Mouse (Mus musculus): ENCODE data around the gene Ccdc74a.
"Not testable (repeated sequence)": the region's sequence is repeated elsewhere in the genome, so short reads cannot be mapped to it uniquely, and the experiment has no call there.

Ccdc74a gene

DNA sequence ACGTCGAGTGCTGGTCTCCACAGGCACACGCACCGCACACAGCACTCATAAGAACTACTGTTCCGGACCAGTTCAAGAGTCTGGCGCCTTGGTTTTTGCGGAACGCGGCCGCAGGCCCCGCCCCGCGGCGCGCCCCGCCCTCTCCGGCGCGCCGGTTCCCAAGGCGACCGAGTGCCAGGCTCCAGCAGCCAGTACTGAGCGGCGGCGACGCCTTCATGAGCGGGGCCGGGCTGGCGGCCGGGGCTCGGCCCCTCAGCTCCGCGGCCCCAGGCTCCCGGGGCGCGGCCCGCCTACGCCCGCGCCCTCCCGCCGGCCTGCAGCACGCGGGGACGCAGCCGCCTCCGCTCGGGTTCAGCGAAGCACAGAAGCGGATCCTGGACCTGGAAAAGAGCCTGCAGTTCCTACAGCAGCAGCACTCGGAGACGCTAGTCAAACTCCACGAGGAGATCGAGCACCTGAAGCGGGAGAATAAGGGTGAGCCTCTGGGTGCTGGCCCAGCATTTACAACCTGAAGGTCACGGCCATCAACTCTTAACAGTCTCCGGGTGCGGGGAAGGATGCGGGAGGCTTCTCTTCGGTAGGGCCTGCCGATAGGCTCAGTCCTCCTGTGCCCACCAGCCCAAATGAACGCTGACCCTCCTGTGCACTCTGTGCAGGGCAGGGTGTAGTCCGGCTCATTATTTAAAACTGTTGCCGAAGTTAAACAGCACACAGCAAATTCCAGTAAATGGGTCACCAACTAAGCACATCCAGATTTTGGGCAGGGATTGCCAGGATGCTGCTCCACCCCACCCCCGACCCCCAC, at the start of gene Ccdc74a:
Gene Ccdc74a (plus strand): TSS at position 161 of the 805 bp plus-strand sequence.
- DNase-seq (ENCODE audit: low spot score in 2 of 2), result peak; percentile 77 to 88

DNA sequence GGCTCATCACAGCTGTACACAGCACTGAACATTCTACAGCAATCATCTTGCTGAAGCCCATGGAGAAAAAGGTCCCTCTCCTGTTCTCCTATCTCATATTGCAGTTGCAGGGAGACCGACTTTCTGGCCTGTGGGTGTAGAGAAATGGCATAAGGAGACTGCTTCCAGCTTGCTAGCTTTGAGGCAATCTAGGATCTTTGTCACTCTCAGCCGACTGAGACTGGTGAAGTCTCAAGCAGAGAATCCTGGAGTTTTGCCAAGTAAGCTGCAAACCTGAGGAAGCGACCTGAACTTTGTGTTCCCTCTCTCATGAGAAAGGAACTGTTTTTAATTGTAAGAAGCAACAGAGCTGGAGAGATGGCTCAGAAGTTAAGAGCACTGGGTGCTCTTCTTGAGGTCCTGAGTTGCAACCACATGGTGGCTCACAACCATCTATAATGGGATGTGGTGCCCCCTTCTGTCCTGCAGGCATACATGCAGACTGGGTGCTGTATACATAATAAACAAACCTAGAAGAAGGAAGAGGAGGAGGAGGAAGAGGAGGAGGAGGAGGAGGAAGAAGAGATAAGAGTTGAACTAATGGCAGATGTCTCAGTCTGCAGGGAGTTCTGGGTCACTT, 45.2 kb upstream of the Ccdc74a start:
- DNase-seq (ENCODE audit: low spot score in 2 of 2), result no peak

DNA sequence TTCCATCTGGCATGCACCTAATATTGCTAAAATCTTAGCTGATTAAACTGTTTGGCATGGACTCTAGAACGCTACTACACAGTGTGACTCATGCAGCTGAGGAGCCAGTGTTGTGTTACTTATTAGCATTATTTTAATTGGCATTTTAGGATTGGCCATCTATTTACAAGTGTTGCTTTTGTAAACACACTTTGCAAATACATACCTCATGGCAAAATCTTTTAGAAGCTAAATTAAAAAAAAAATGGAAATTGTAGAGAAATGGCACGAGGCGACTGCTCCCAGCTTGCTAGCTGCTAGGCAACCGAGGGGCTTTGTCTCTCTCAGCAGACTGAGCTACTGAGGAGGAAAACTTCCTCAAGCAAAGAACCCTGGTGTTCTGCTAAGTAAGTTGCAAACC, 41.3 kb upstream of the Ccdc74a start:
- DNase-seq (ENCODE audit: low spot score in 2 of 2), result no peak

- DNase-seq (ENCODE audit: low spot score in 2 of 2), result no peak
Observed at GRCm38 (mm10) chr16:17605684-17606083, 40.6 kb upstream of the Ccdc74a start.

- DNase-seq (ENCODE audit: low spot score in 2 of 2), result no peak
Observed at GRCm38 (mm10) chr16:17611383-17611782, 34.9 kb upstream of the Ccdc74a start.

DNA sequence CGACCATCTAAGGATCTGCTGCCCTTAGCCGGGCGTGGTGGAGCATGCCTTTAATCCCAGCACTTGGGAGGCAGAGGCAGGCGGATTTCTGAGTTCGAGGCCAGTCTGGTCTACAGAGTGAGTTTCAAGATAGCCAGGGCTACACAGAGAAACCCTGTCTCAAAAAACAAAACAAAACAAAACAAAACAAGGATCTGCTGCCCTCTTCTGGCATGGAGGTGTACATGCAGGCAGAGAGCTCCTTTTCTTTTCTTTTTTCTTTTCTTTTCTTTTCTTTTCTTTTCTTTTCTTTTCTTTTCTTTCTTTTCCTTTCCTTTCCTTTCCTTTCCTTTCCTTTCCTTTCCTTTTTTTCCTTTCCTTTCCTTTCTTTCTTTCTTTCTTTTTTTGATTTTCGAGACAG, 31.5 kb upstream of the Ccdc74a start:
- DNase-seq (ENCODE audit: low spot score in 2 of 2), result not testable (repeated sequence)

DNA sequence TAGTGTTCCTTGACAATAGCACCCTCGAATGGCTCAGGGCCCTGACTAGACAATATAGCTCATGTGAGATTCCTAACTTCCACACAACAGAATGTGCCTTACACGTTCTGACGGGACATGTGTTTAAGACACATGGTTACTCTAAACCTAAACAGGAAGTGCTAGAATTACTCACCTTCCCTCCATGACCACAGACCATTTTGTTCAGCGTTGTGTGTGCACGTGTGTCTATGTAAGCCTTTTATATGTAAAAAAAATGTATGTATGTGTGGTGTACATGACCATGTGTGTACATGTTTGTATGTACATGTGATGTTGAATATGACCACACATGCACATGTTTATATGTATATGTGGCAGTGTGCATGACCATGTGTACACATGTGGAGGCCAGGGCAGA, 30.1 kb upstream of the Ccdc74a start:
- DNase-seq (ENCODE audit: low spot score in 2 of 2), result no peak

GRCm38 (mm10) chr16:17617922-17618565, 28.2 kb upstream of the Ccdc74a start:
- no peak for DNase-seq (ENCODE audit: low spot score in 2 of 2)

DNA sequence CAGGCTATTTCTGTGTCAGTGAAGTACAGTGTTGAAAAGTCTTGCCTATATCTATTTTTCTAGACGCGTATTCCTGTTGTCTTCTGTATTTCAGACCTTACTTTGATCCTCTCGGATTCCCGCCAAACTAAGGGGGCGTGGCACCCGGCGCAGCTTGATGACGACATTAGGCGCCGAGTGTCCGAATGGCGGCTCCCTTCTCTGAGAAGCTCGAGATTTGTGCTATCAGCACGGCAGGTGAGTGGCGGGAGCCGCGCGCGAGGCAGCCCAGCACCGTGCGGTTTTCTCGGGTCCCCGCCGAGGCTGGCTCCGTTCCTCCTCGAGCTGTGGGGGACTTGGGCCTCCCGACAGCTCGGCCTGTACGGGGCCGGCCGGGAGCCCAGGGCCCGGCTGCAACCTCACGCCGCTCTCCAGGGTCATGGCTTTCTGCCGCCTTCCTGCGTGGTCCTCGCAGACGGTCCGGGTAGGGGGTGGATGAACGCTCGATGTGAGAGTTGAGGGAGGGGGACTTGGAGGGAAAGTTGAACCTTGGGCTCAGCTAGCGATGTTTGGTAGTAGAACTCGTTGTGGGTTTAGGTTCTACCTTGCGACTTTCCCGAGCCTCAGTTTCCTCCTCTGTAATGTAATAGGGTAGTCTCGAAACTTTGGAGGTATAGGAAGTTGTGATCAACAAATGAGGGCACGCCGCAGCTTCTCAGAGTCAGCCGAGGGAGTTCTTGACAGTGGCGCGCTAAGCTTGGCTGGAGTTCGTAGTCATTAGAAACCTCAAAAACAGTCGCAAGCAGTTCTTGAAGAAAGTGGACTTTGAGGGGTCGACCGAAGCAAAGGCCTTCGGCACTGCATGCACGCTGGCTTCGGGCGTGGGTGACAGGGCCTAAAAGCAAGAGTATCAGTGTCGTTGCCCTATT, 26.8 kb upstream of the Ccdc74a start, which contains the start of gene Smpd4:
Gene Smpd4 (plus strand): TSS at position 157 of the 908 bp plus-strand sequence.
- DNase-seq (ENCODE audit: low spot score in 2 of 2), result peak; percentile 61 to 85

DNA sequence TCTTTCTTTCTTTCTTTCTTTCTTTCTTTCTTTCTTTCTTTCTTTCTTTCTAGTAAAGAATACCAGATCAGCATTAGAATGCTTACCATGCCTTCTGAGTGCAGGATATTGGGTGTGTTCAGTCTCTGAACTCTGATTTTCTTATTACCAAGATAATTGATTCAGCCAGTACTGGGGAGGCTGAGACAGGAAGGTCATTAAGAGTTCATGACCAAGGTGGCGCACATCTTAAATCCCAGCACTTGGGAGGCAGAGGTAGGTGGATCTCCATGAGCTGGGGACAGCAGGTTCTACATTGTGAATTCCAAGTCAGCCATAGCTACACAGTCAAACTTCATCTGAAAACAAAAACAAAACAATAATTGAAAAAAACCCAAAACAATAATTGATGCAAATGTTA, 24.3 kb upstream of the Ccdc74a start:
- DNase-seq (ENCODE audit: low spot score in 2 of 2), result no peak

GRCm38 (mm10) chr16:17625488-17626268, 20.6 kb upstream of the Ccdc74a start:
- DNase-seq (ENCODE audit: low spot score in 2 of 2), result no peak

DNA sequence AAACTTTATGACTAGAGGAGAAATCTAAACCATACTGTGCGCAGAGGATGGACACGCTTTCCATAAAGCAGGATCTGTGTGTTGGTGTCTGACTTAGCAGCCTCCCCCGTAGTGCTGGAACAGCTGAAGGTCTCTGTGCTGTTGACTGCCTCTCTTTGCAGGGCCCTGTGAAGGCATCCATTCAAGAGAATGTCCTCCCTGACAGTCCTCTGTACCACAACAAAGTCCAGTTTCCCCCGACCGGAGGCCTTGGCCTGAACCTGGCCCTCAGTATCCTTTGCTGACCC, 20.1 kb upstream of the Ccdc74a start:
- no peak for DNase-seq (ENCODE audit: low spot score in 2 of 2)

GRCm38 (mm10) chr16:17632580-17632979, 13.7 kb upstream of the Ccdc74a start:
- DNase-seq (ENCODE audit: low spot score in 2 of 2), result no peak

DNA sequence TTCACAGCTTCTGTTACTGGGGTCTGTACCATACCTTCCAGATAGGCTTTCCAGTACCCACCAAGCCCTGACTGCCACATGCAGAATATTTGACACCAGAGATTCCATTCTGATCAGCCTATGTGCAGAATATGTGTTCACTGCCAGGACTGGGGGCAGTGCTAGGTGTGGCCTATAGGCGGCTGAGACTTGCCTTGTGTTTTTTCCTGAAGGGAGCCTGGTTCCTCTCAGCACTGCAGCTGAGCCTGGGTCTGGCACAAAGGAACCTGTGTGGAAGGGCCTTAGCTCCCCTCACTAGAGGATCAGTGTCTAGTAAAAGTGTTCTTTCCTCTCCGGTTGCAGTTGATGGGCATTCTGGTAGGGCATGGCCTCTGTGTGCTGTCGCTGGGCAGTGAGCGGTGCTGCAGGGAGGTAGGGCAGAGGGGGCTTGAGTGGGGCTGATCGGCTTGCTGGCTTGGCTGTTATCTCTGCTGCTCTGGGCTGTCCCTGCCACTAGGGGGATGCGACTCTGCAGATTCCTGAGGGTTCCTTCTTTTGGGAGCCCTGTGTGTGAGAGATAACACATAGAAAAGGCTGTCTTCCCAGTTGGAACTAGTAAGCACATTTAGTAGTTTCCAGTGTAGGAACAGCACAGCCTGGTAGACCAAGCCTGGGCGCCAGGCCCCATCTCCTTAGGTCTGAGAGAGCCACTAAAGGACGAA, 12.6 kb upstream of the Ccdc74a start:
- no peak for DNase-seq (ENCODE audit: low spot score in 2 of 2)

DNA sequence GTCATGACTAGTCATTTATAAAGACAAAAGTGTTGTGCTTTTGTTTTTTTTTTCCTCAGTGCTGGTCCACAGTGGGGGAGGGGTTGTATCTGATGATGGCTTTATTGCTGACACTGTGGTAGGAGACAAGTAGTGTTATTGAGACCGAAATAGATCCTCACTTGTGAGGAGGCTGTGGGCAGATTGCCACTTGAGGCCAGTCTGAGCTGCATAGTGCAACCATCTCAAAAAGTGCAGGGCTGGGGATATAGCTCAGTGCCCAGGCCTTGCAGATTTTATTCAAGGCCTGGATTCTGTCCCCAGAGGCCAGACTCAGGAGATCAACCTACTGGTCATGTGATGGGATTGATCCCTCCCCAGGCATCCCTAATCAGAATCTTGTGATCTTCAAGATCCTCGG, 9.4 kb upstream of the Ccdc74a start:
- DNase-seq (ENCODE audit: low spot score in 2 of 2), result no peak

DNA sequence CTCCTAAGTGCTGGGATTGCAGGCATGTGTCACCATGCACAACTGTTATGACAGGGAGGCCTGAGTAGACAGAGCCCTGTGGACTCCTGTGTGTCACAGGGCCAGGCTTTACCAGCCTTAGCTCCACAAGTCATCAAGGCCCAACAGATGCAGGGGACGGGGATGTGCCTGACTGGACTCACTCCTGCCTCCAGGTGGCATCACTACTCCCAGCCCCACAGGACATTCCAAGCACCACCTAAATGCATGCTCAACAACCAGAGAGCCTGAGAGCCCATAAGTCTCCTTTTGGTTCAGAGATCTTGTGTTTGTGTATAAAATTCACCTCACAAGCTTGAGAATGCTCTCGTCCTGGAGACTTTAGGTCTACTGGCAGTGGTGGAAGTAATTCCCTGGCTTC, 8.7 kb upstream of the Ccdc74a start:
- no peak for DNase-seq (ENCODE audit: low spot score in 2 of 2)

- DNase-seq (ENCODE audit: low spot score in 2 of 2), result no peak
Observed at GRCm38 (mm10) chr16:17638036-17638628, 8.1 kb upstream of the Ccdc74a start.

GRCm38 (mm10) chr16:17639081-17639480, 7.2 kb upstream of the Ccdc74a start:
- DNase-seq (ENCODE audit: low spot score in 2 of 2), result no peak

DNA sequence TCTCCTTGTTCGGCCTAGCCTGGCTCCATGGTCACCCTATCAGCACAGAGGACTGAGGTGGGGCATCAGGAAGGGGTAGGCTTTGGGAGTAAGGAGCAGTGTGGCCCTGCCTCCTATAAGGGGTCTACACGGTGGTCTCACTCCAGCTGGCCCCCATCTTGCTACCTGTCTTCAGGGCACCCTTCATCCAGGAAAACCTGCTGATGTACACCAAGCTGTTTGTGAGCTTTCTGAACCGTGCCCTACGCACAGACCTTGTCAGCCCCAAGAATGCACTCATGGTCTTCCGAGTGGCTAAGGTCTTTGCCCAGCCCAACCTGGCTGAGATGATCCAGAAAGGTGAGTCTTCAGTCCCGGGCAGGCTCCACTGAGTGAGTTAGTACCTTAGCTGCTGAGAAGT, 6.3 kb upstream of the Ccdc74a start:
- DNase-seq (ENCODE audit: low spot score in 2 of 2), result no peak

DNA sequence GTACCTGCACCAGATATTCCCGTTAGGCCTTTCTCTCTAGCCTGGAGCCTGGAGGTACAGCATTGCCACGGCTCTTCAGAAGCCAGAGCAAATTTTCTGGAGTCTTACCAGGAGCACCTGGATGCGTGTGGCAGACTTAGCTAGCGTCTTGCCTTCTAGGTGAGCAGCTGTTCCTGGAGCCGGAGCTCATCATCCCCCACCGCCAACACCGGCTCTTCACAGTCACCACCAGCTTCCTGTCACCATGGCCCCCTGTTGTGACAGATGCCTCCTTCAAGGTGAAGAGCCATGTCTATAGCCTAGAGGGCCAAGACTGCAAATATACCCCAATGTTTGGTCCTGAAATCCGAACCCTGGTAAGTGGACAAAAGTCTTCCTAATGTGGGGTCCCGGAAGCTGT, 5.6 kb upstream of the Ccdc74a start:
- DNase-seq (ENCODE audit: low spot score in 2 of 2), result no peak
